Mouse (Mus musculus): ENCODE data around the gene Cacna1e.

DNA sequence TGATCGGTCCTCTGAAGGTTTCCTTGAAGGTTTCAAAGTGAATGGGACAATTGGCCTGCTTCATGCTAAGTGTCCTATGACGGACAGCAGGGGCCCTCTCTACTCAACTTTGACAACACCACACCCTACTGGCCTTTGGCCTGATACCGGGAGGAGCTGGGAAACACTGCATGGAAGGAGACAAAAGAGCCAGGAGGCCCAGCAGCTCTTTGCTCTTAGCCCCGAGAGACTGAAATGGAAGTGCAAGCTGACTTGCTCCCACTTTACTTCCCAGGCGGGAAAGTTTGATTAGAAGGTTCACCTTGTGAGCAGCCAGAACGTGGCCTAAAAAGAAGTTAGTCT lies 877 bp upstream of the Cacna1e start:
- TF ChIP-seq CTCF (IDR thresholded peaks at IDR 0.05; ENCODE audit: low read depth) (no peak), EP300 (IDR thresholded peaks at IDR 0.05; ENCODE audit: low read depth) (no peak)

Data from liver, embryonic 14.5 days (tissue).